Mouse (Mus musculus): ENCODE measurements at regions not wholly inside any gene's neighbourhood (a gene's known extent, or its start where the extent isn't known, plus 50 kb on each side); places are given as distances from the start of the nearest gene placed in this dataset.

GRCm38 (mm10) chr7:82921722-82922121, 54.6 kb downstream of the Mex3b start:
- no peak for DNase-seq (ENCODE audit: low spot score in 2 of 2)

- DNase-seq (ENCODE audit: low spot score in 2 of 2): no peak
Measured at GRCm38 (mm10) chr7:82923220-82924071, 56.3 kb downstream of the Mex3b start.

GRCm38 (mm10) chr7:82924092-82924491, 57.0 kb downstream of the Mex3b start:
- DNase-seq (ENCODE audit: low spot score in 2 of 2): no peak

- no peak for DNase-seq (ENCODE audit: low spot score in 2 of 2)
Measured at GRCm38 (mm10) chr7:82938311-82938710, 71.2 kb downstream of the Mex3b start.

GRCm38 (mm10) chr7:82939536-82939935, 72.4 kb downstream of the Mex3b start:
- DNase-seq (ENCODE audit: low spot score in 2 of 2): no peak

GRCm38 (mm10) chr7:82943376-82943775, 76.2 kb downstream of the Mex3b start:
- no peak for DNase-seq (ENCODE audit: low spot score in 2 of 2)

GRCm38 (mm10) chr7:82943797-82944196, 76.7 kb downstream of the Mex3b start:
- DNase-seq (ENCODE audit: low spot score in 2 of 2): no peak

- DNase-seq (ENCODE audit: low spot score in 2 of 2): no peak
Measured at GRCm38 (mm10) chr7:82949372-82949771, 82.2 kb downstream of the Mex3b start.

GRCm38 (mm10) chr7:82957208-82957977, 90.3 kb downstream of the Mex3b start:
- DNase-seq (ENCODE audit: low spot score in 2 of 2): no peak

GRCm38 (mm10) chr7:82970599-82970998, 103.5 kb downstream of the Mex3b start:
- no peak for DNase-seq (ENCODE audit: low spot score in 2 of 2)

- no peak for DNase-seq (ENCODE audit: low spot score in 2 of 2)
Measured at GRCm38 (mm10) chr7:82971244-82971643, 104.1 kb downstream of the Mex3b start.

GRCm38 (mm10) chr7:82972214-82973006, 105.3 kb downstream of the Mex3b start:
- no peak for DNase-seq (ENCODE audit: low spot score in 2 of 2)

GRCm38 (mm10) chr7:82990708-82991107, 123.6 kb downstream of the Mex3b start:
- DNase-seq (ENCODE audit: low spot score in 2 of 2): no peak

GRCm38 (mm10) chr7:82993136-82993535, 126.0 kb downstream of the Mex3b start:
- DNase-seq (ENCODE audit: low spot score in 2 of 2): no peak

GRCm38 (mm10) chr7:82998848-82999247, 131.7 kb downstream of the Mex3b start:
- DNase-seq (ENCODE audit: low spot score in 2 of 2): no peak

GRCm38 (mm10) chr7:83007540-83007939, 140.4 kb downstream of the Mex3b start:
- no peak for DNase-seq (ENCODE audit: low spot score in 2 of 2)

- DNase-seq (ENCODE audit: low spot score in 2 of 2): no peak
Measured at GRCm38 (mm10) chr7:83012145-83012544, 145.0 kb downstream of the Mex3b start.

- no peak for DNase-seq (ENCODE audit: low spot score in 2 of 2)
Measured at GRCm38 (mm10) chr7:83014725-83015690, 147.9 kb downstream of the Mex3b start.

- no peak for DNase-seq (ENCODE audit: low spot score in 2 of 2)
Measured at GRCm38 (mm10) chr7:83015756-83016155, 148.6 kb downstream of the Mex3b start.

- no peak for DNase-seq (ENCODE audit: low spot score in 2 of 2)
Measured at GRCm38 (mm10) chr7:83016566-83016965, 149.4 kb downstream of the Mex3b start.

- no peak for DNase-seq (ENCODE audit: low spot score in 2 of 2)
Measured at GRCm38 (mm10) chr7:83020584-83020983, 153.5 kb downstream of the Mex3b start.

Data from cerebellum, postnatal 4 days (tissue).